Mouse (Mus musculus): Measurements from ENCODE around the gene Lrrc51.

DNA sequence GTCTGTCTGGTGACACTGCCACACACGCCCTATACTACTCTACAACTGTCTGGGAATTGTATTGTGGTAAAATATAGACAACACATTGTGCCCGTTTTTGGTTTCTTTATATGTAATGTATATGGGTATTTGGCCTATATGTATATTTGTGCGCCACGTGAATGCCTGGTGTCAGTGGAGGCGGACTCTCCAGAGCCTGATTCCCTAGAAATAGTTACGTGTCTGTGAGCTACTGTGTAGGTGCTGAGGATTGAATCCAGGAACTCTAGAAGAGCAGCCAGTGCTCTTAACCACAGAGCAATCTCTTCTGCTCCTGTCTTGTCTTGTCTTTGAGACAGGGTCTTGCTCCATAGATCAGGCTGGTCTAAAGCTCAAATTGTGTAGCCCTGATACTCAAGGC lies 47.4 kb downstream of the Lrrc51 start:
- no peak for TF ChIP-seq CTCF (IDR thresholded peaks at IDR 0.05; ENCODE audit: low read depth)
- no peak for TF ChIP-seq EP300 (IDR thresholded peaks at IDR 0.05; ENCODE audit: low read depth)

Measured in liver, embryonic 14.5 days (tissue).